Mouse (Mus musculus): ENCODE results near the gene Selenom.

DNA sequence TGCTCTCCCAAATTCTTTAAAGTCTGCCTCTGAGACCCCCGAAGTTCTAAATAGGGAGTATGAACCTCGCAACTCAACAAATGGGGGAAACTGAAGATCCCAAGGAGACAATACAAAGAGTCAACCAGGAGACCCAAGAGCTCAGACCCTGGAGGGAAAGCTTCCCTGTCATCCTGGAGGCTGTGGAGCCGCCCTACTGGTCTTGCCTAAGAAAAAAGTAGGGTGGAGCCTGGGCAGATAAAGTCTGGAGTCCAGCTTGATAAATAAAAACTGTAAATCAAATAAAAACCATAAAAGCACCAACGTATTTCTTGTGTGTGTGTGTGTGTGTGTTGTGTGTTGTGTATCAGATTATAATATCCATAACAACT lies 25.3 kb downstream of the Selenom start:
- TF ChIP-seq E2F4 (IDR thresholded peaks at IDR 0.05; ENCODE audit: insufficient replicate concordance, low read depth, low read length): no peak
- TF ChIP-seq POLR2AphosphoS2 (IDR thresholded peaks at IDR 0.05; ENCODE audit: low read depth, low read length): no peak
- no peak for TF ChIP-seq ETS1 (conservative IDR thresholded peaks at IDR 0.05; ENCODE audit: low read depth, low read length)
- TF ChIP-seq POLR2A (IDR thresholded peaks at IDR 0.05; ENCODE audit: low read depth, low read length): no peak
- TF ChIP-seq CTCF (conservative IDR thresholded peaks at IDR 0.05 in 1 of 2, IDR thresholded peaks at IDR 0.05 in 1 of 2; ENCODE audit: low read depth in 2 of 2, low read length in 2 of 2): peak in 1 of 2 experiments; percentile 32; a peak in 2 of 4 replicates
- TF ChIP-seq SIN3A (IDR thresholded peaks at IDR 0.05; ENCODE audit: low read length): no peak
- no peak for TF ChIP-seq NELFE (IDR thresholded peaks at IDR 0.05; ENCODE audit: low read depth, low read length)
- TF ChIP-seq MAX (IDR thresholded peaks at IDR 0.05; ENCODE audit: low read length): no peak

Measured in CH12.LX (cell line).